In genomic region chr2:96317387-96318299, GRCm38 (mm10) we compare ENCODE assay signal across 8 mouse cellular contexts. TPM values are rescaled to one million over a fixed set of nuclear protein-coding genes. Genes with fewer than 3 reads are reported as not detected.
DNase-seq lines count a peak whose midpoint lies in the region; ATAC-seq and TF ChIP-seq lines count a peak whose summit lies in the region.

Gene Lrrc4c (plus strand): TSS chr2:96318169.

- no peaks in the 10 kb centered on the region for H3K27me3 ChIP-seq in lung, embryonic 14.5 days (ENCODE audit: insufficient read depth, low read length)
- no peaks in the 10 kb centered on the region for H3K27me3 ChIP-seq in embryonic facial prominence, embryonic 15.5 days
- no peaks in the 10 kb centered on the region for H3K27me3 ChIP-seq in intestine, embryonic 16.5 days (replicated peaks; ENCODE audit: control insufficient read depth, insufficient read depth, low read length)
- H3K27me3 ChIP-seq in stomach, embryonic 15.5 days (replicated peaks) = no peaks in the 10 kb centered on the region

- TF ChIP-seq CTCF in lung, embryonic 14.5 days (IDR thresholded peaks at IDR 0.05; ENCODE audit: low read depth) = no peak

- H3K36me3 ChIP-seq in lung, embryonic 14.5 days (ENCODE audit: insufficient read depth) = no peaks in the 10 kb centered on the region
- H3K36me3 ChIP-seq in embryonic facial prominence, embryonic 15.5 days = no peaks in the 10 kb centered on the region
- no peaks in the 10 kb centered on the region for H3K36me3 ChIP-seq in intestine, embryonic 16.5 days (ENCODE audit: control insufficient read depth, insufficient read depth, low read length)
- no peaks in the 10 kb centered on the region for H3K36me3 ChIP-seq in stomach, embryonic 15.5 days

- no peaks in the 10 kb centered on the region for H3K4me1 ChIP-seq in lung, embryonic 14.5 days (ENCODE audit: insufficient read depth)
- H3K4me1 ChIP-seq in embryonic facial prominence, embryonic 15.5 days = peaks cover 8% of the 10 kb centered on the region; the same call in 1 of the 2 replicates
- no peaks in the 10 kb centered on the region for H3K4me1 ChIP-seq in intestine, embryonic 16.5 days (ENCODE audit: control insufficient read depth, insufficient read depth, low read length)
- no peaks in the 10 kb centered on the region for H3K4me1 ChIP-seq in stomach, embryonic 15.5 days

- WGBS in lung, embryonic 14.5 days = 13% methylated on average over 18 of the region's 18 CpGs
- 4% methylated on average over 18 of the region's 18 CpGs for WGBS in embryonic facial prominence, embryonic 15.5 days
- WGBS in intestine, embryonic 16.5 days = 17% methylated on average over 18 of the region's 18 CpGs
- WGBS in stomach, embryonic 15.5 days = 10% methylated on average over 18 of the region's 18 CpGs

- H3K9ac ChIP-seq in lung, embryonic 14.5 days = no peak within 1 kb of the TSS
- H3K9ac ChIP-seq in embryonic facial prominence, embryonic 15.5 days = no peak within 1 kb of the TSS
- no peak within 1 kb of the TSS; the same call in 1 of the 2 replicates for H3K9ac ChIP-seq in intestine, embryonic 16.5 days (ENCODE audit: low read depth, low read length)
- H3K9ac ChIP-seq in stomach, embryonic 15.5 days = no peak within 1 kb of the TSS

- peak; percentile 31; the same call in 1 of the 2 replicates for ATAC-seq in lung, embryonic 14.5 days (ENCODE audit: insufficient read depth)
- ATAC-seq in embryonic facial prominence, embryonic 15.5 days (ENCODE audit: insufficient number of reproducible peaks, low FRiP score, low TSS enrichment, low read depth) = no peak
- ATAC-seq in intestine, embryonic 16.5 days = 0 out of 2 replicates have a peak, but pooled peaks have one; percentile 31
- no peak for ATAC-seq in stomach, embryonic 15.5 days (ENCODE audit: insufficient read depth, low FRiP score, low read depth)

- H3K4me3 ChIP-seq in lung, embryonic 14.5 days (ENCODE audit: low read depth, low read length) = peak within 1 kb of the TSS; percentile 5; the same call in 1 of the 2 replicates
- H3K4me3 ChIP-seq in embryonic facial prominence, embryonic 15.5 days (replicated peaks) = peak within 1 kb of the TSS; percentile 24
- H3K4me3 ChIP-seq in intestine, embryonic 16.5 days (ENCODE audit: low read length) = peak within 1 kb of the TSS; percentile 23
- peak within 1 kb of the TSS; percentile 13; the same call in 1 of the 2 replicates for H3K4me3 ChIP-seq in stomach, embryonic 15.5 days (replicated peaks)

- peak; percentile 6 for DNase-seq in lung, embryonic 14.5 days
- DNase-seq in lung, postnatal 36 days = no peak
- DNase-seq in mesoderm, embryonic 11.5 days (ENCODE audit: low read depth, low spot score) = peak; percentile 23
- DNase-seq in ovary, postnatal 10 days (ENCODE audit: low spot score) = no peak
- DNase-seq in testis, postnatal 14 days (ENCODE audit: low spot score) = no peak

- no peak within 1 kb of the TSS for H3K27ac ChIP-seq in lung, embryonic 14.5 days (ENCODE audit: low read depth)
- no peak within 1 kb of the TSS for H3K27ac ChIP-seq in embryonic facial prominence, embryonic 15.5 days (replicated peaks)
- H3K27ac ChIP-seq in intestine, embryonic 16.5 days (ENCODE audit: low read length) = no peak within 1 kb of the TSS
- H3K27ac ChIP-seq in stomach, embryonic 15.5 days = no peak within 1 kb of the TSS

- H3K9me3 ChIP-seq in lung, embryonic 14.5 days (ENCODE audit: low read depth, low read length) = no peaks in the 10 kb centered on the region
- no peaks in the 10 kb centered on the region for H3K9me3 ChIP-seq in embryonic facial prominence, embryonic 15.5 days (replicated peaks)
- no peaks in the 10 kb centered on the region for H3K9me3 ChIP-seq in intestine, embryonic 16.5 days (ENCODE audit: control insufficient read depth, low read length)
- H3K9me3 ChIP-seq in stomach, embryonic 15.5 days = no peaks in the 10 kb centered on the region

- H3K4me2 ChIP-seq in lung, embryonic 14.5 days = peak within 1 kb of the TSS; percentile 54
- peak within 1 kb of the TSS; percentile 51 for H3K4me2 ChIP-seq in embryonic facial prominence, embryonic 15.5 days (replicated peaks)
- H3K4me2 ChIP-seq in intestine, embryonic 16.5 days (ENCODE audit: low read depth, low read length) = peak within 1 kb of the TSS; percentile 47
- peak within 1 kb of the TSS; percentile 36 for H3K4me2 ChIP-seq in stomach, embryonic 15.5 days

RNA-seq across cellular contexts. Expression of gene Lrrc4c, which starts in this region (rescaled TPM):
- polyA plus RNA-seq in lung, embryonic 14.5 days (2014; fragmentation: Nextera tagmentation; extraction: Ambion mirVana) = 0.64 and 0.66 TPM in 2 replicates
- 1.7 and 2.1 TPM in 2 replicates for polyA plus RNA-seq in embryonic facial prominence, embryonic 15.5 days (2015; fragmentation: Nextera tagmentation; extraction: Ambion mirVana)
- 1.8 and 2.0 TPM in 2 replicates for polyA plus RNA-seq in intestine, embryonic 16.5 days (2015; fragmentation: Nextera tagmentation; extraction: Ambion mirVana)
- 2.8 and 4.0 TPM in 2 replicates for polyA plus RNA-seq in stomach, embryonic 15.5 days (2015; fragmentation: Nextera tagmentation; extraction: Ambion mirVana)

Comparison
In these comparisons a context has a peak if more than half of its experiments do, and no peak if none do; other contexts are left out.
1. Peak in DNase-seq, ATAC-seq, H3K4me3 ChIP-seq and H3K4me2 ChIP-seq in lung, embryonic 14.5 days; RNA of the gene not detected or under 1 TPM.